Mouse (Mus musculus) right cerebral cortex, postnatal 10 days (tissue): Measurements from ENCODE around the gene Slc39a9.
A peak's percentile ranks its signal among the peaks of the same experiment; 100 is the strongest.

Source experiments
- DNase-seq, 2 experiments: peaks; one replicate each; pipeline ENCODE4 v3.0.0; 2021; ENCODE audit warnings: low spot score in 2 of 2

Gene Slc39a9

DNA sequence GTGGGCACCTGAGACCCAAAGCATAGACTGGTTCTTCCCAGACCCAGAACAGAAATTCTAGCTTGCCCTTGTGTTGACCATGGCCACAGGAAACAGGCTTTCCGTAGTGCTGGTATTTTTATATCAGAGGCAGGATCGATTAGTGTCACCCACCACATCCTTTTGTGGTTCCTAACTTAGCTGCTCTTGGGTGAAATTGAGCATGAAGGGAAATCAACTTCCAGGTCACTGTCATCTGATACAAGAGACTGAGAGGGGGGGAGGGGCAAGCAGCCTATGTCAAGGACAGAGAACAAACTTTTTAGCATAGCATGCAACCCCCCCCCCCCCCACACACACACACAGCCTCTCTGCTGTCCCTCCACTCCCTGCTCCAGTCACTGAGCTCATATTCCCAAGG lies 75.5 kb downstream of the Slc39a9 start:
- no peak for DNase-seq

DNA sequence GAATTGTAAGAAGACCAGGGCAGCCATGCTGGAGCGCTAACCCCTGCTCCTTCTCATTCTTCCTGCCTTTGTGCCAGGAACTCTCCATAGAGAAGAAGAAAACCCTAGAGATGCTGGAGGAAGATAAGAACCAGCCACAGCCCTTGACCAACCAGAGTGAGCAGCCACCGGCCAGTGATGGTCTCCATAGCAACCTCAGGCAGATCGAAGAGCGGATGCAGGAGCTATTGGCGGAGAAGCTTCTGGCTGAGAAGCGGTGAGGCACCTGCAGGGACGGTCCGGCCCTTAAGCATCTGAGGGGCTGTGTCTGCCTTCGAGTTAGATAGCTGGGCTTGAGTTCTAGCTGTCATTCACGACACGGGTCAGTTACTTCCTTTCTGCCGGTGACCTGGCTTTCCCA lies 76.8 kb downstream of the Slc39a9 start:
- no peak for DNase-seq

DNA sequence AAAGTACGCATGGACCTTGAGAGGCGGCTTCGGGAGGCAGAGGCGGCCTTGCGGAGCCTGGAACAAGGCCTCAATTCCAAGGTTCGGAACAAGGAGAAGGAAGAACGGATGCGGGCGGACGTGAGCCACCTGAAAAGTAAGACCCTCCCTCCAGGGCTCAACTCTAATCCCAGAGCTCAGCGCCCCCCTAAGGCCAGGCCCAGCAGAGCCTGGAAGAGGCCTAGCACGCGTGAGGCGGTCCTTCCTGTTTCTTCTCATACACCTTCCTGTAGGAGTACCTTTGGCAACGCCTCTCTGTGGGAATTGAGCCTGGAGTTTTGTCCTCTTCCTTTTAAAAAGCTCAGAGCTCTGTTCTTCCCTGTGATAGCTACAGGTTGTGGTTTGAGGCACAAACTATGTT lies 77.8 kb downstream of the Slc39a9 start:
- no peak for DNase-seq

DNA sequence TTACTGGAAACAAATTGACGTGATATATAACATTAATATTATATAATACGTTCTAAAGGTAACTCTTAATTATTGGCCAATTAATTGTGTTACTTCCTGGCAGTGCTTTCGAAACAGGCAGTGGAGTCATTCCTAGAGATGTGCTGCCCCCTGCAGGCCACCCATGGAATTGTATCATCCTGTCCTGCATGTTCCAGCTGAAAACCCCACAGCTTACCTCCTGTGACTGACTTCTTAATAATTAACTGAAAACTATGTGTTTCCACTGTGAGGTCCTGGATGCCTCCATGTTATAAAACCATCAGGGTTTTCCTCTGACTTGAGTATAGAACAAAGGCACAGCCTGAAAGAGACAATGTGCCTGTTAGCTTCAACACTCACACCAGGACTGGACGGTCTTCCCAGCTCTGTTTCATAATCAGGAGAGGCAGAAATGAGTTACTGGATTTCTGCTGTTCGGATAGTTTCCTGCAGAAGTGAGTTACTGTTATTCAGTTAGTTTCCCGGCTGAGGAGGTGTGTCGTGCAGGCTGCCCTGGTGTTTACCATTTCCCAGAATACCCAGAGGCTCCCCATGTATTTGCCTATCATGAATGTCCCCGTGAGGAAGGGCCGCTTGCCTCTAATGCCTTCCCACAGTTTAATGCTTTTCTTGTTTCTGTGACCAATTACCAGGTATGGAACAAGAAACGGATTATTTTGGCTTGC lies 81.3 kb downstream of the Slc39a9 start:
- DNase-seq, result peak; percentile 80 to 91

DNA sequence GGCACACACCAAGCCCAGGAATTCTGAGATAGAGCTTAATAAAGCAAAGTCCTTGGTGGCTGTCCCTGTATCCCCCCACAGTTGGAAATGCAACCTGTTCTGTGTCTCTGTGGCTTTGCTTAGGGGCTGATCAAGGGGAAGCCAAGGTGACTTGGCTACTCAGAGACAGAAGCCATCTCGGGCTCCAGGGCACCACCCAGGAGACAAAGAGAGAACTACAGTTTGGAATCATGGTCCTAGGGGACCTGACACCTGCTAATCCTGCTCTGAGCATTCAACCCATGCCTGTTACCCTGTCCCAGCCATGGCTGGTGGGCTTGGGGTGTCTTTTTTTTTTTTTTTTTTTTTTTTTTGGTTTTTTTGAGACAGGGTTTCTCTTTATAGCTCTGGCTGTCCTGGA lies 84.5 kb downstream of the Slc39a9 start:
- DNase-seq, result no peak

DNA sequence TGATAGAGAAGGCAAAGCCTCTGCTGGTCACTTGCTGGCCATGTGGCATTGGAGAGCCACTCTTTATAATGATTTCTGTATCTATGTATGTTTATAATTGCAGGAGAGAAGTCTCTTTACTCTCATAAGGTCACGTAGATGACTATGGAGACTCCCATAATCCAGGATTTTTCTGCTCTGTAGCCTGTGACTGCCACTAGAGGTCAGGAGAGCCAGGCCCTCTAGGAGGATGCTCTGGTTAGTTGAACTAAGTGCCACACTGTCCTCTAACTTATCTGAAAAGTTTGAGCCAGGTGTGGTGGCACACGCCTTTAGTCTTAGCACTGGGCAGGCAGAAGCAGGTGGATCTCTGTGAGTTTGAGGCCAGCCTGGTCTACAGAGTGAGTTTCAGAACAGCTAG lies 85.1 kb downstream of the Slc39a9 start:
- no peak for DNase-seq

DNA sequence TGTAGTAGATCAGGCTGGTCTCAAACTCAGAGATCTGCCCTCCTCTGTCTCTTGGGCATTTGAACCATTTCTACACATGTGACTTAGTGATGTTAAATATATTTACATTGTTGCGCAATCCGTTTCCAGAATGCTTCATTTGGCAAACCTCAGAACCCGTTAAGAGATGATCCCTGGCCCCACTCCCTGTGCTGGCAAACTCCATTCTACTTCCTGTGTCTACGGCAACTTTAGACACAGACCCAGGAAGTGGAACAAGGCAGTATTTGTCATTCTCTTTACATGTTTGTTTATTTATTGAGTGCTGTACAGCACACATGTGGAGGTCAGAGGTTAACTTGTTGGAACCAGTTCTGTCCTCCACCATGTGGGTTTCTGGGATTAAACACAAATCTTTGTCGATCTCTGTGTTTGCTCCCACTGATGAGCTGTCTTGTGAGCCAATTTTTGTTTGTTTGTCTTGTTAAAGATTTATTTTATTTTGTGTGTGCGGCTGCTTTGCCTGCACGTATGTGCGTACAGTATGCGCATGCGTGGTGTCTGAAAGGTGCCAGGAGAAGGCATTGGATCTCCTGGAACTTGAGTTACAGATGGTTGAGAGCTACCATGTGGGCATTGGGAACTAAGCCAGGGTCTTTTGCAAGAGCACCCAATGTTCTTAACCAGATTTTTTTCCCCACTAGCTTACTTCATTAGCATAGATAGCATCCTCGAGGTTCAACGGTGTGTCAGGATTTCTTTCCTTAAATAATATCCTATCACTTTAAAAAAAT lies 86.3 kb downstream of the Slc39a9 start:
- DNase-seq, result peak; percentile 55 to 67

DNA sequence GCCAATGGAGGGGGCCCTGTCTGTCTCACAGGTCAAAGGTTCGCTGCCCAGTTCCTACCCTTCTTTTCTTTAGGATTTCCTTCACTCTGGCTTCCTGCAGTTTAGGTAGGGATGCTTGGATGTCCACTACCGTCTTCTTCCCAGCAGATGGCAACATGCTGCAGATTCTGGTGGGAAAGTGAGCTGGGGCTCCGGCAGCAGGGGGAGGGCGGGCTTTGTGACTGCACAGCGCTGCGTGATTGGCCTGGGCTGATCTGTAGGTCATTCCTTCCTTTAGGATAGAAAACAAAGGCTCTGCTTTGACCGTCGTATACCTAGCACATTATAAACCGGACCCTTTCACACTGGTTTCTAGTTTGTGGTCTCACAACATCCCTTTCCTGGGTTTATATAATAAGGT lies 86.9 kb downstream of the Slc39a9 start:
- peak; percentile 88 to 89 for DNase-seq
